Mouse (Mus musculus) bone marrow, adult 2 months (tissue): Measurements from ENCODE around the gene Nup210. TPM values are rescaled to one million over a fixed set of nuclear protein-coding genes. Genes with fewer than 3 reads are reported as not detected.

Source experiments
- H3K27ac ChIP-seq: fragments of 200-500 bp; 2 replicates; pipeline ENCODE4 v1.5.1; 2012; ENCODE audit warnings: low read depth, mild to moderate bottlenecking, control low read depth, inconsistent platforms, low read length; ENCODE audit not compliant: control insufficient read depth, poor library complexity, insufficient read depth
- H3K4me1 ChIP-seq: fragments of 200-500 bp; 2 replicates; pipeline ENCODE4 v1.6.1; 2011; ENCODE audit warnings: low read length; ENCODE audit not compliant: control insufficient read depth, insufficient read depth
- H3K4me3 ChIP-seq: fragments of 200-500 bp; replicated peaks from 2 replicates; pipeline ENCODE3; 2011; ENCODE audit warnings: mild to moderate bottlenecking, low read depth, low read length, control low read depth; ENCODE audit not compliant: control insufficient read depth
- CTCF ChIP-seq: fragments of 200-500 bp; IDR thresholded peaks from 2 replicates; pipeline ENCODE4 v1.5.1; 2011; ENCODE audit warnings: low read length, control low read depth; ENCODE audit not compliant: control insufficient read depth, insufficient read depth
- POLR2A ChIP-seq: fragments of 200-500 bp; IDR thresholded peaks from 2 replicates; pipeline ENCODE4 v1.6.1; 2011; ENCODE audit warnings: low read depth, mild to moderate bottlenecking, control low read depth, low read length, borderline replicate concordance; ENCODE audit not compliant: control insufficient read depth
- WGBS: fragments of 180-500 bp; shearing (Covaris S2); methylation state at CpG from one replicate; pipeline ENCODE4 v1.1.7; 2018; 5-methylcytosine and 5-hydroxymethylcytosine counted together
- polyA plus RNA-seq: library from polyadenylated mRNA; stranded (reverse); fragments of >200 nt; gene quantifications from 2 replicates; pipeline ENCODE4 v1.2.4, GENCODE M21; 2011; ENCODE audit warnings: low replicate concordance; ENCODE audit not compliant: missing spikeins, insufficient read depth, insufficient read length

The Nup210 gene
- polyA plus RNA-seq, 1 experiment = 111 TPM

GRCm38 (mm10) chr6:90969341-90969871 lies 147.2 kb downstream of the Nup210 start:
- TF ChIP-seq POLR2A (no peak), CTCF (no peak)
- 14% methylated on average over 2 of the region's 2 CpGs for WGBS
- H3K27ac ChIP-seq = no peak overlapping the region
- H3K4me1 ChIP-seq = no peaks in the 10 kb centered on the region
- H3K4me3 ChIP-seq = no peak overlapping the region

Other genes with a start within 250 kb of the Nup210 start
- gene Iqsec1, start 128.1 kb downstream of the Nup210 start, polyA plus RNA-seq = 47.2 and 81.1 TPM in 2 replicates
- 5.9 and 7.6 TPM in 2 replicates for gene Hdac11, start 39.8 kb upstream of the Nup210 start, polyA plus RNA-seq
- gene Fbln2, start 95.6 kb upstream of the Nup210 start, polyA plus RNA-seq = 0.83 and 16.4 TPM in 2 replicates